Mouse (Mus musculus): ENCODE measurements at regions not wholly inside any gene's neighbourhood (a gene's known extent, or its start where the extent isn't known, plus 50 kb on each side); places are given as distances from the start of the nearest gene placed in this dataset.

DNA sequence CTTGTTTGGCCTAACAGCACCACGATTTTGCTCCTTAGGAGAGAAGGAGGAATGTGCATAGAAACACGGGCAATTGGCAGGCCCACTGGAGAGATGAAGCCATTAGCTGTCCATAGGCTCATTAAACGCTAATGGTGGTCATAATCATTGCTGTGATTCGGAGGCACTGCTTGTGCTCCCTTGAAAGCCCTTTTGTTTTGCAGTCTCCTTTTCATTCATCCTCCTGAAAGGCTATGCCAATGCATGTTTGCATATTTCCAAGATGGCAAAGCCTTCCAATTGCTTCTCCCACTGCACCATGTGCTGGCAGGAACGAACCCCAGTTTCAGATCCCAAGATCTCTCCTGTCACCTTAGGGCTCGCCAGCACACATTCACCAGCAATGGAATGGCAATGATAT is 322.9 kb upstream of the Adgrl2 start:
- Histone ChIP-seq H3K9me3 (replicated peaks) (no peaks in the 10 kb centered on the region), H3K36me3 (no peaks in the 10 kb centered on the region), H3K9ac (no peak overlapping the region), H3K27me3 (no peaks in the 10 kb centered on the region), H3K4me1 (replicated peaks) (no peaks in the 10 kb centered on the region), H3K27ac (no peak overlapping the region), H3K4me3 (no peak overlapping the region), H3K4me2 (no peak overlapping the region)
- ATAC-seq (replicated peaks; ENCODE audit: insufficient number of reproducible peaks, insufficient read depth, low FRiP score, low read depth) = no peak
- WGBS = 83% methylated on average over 6 of the region's 6 CpGs

DNA sequence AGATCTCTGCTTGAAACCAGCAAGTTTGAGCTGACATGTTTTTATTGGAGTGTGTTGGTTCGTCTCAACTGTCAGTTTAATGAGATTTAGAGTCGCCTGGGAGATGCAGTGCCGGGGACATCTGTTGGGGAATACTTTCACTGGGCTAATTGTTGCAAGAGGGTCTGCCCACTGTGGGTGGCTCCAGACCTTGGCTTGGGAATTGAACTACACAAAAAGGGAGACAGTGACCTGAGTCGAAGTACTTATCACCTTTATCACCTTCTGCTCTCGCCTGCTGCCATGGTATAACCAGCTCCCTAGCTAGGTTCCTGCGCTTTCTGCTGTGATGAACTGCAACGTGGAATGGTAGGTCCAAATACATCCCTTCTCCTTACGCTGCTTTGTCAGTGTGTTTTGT is 321.2 kb upstream of the Adgrl2 start:
- no peaks in the 10 kb centered on the region for H3K4me1 ChIP-seq (replicated peaks)
- no peaks in the 10 kb centered on the region for H3K27me3 ChIP-seq
- WGBS = 87% methylated on average over 8 of the region's 8 CpGs
- no peaks in the 10 kb centered on the region for H3K36me3 ChIP-seq
- H3K4me3 ChIP-seq = no peak overlapping the region
- H3K27ac ChIP-seq = no peak overlapping the region
- ATAC-seq (replicated peaks; ENCODE audit: insufficient number of reproducible peaks, insufficient read depth, low FRiP score, low read depth) = no peak
- no peak overlapping the region for H3K9ac ChIP-seq
- no peak overlapping the region for H3K4me2 ChIP-seq
- H3K9me3 ChIP-seq (replicated peaks) = no peaks in the 10 kb centered on the region

DNA sequence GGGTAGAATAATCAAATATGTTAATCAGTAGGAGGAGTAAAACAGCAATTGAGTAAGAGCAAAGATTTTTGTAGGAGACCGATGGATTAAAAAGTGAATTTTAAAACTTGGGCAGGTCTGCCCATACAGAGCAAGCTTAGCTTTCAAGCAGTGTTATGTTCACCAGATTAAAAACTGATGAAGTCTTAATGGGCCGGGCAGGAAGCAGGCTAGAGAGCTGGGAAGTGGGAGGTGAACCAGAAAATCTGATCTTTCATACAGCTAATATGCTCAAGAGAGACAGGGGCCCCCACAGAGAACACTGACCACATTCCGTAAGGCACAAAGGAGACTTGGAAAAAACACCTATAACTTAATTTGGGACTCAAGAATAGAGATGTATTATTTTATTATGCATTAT is 316.4 kb upstream of the Adgrl2 start:
- Histone ChIP-seq H3K36me3 (no peaks in the 10 kb centered on the region), H3K9ac (no peak overlapping the region), H3K9me3 (replicated peaks) (no peaks in the 10 kb centered on the region), H3K27ac (no peak overlapping the region), H3K4me2 (no peak overlapping the region), H3K4me3 (no peak overlapping the region), H3K27me3 (no peaks in the 10 kb centered on the region), H3K4me1 (replicated peaks) (no peaks in the 10 kb centered on the region)
- ATAC-seq (replicated peaks; ENCODE audit: insufficient number of reproducible peaks, insufficient read depth, low FRiP score, low read depth) = no peak
- WGBS = 67% methylated on average over 3 of the region's 3 CpGs

DNA sequence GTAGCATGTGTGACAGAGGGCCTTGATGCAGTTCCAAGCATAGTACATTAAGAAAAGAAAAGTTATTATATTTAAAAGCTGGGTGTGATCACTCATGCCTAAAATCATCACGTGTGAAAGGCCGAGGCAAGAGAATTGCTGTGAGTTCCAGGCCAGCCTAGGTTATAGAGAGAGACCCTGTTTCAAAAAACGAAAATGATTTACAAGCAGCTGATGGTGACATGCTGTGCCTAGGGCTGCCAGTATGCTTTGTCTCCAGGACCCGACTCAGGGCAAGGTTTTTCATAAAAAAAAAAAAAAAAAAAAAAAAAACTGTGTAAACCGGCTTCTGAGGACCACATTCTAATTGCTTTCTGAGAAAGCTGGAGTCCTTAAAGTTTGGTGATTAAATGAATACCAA is 315.9 kb upstream of the Adgrl2 start:
- no peak for ATAC-seq (replicated peaks; ENCODE audit: insufficient number of reproducible peaks, insufficient read depth, low FRiP score, low read depth)
- Histone ChIP-seq H3K4me1 (replicated peaks) (no peaks in the 10 kb centered on the region), H3K9me3 (replicated peaks) (no peaks in the 10 kb centered on the region), H3K4me3 (no peak overlapping the region), H3K27ac (no peak overlapping the region), H3K4me2 (no peak overlapping the region), H3K9ac (no peak overlapping the region), H3K27me3 (no peaks in the 10 kb centered on the region), H3K36me3 (no peaks in the 10 kb centered on the region)
- WGBS = 68% methylated on average over 5 of the region's 5 CpGs

DNA sequence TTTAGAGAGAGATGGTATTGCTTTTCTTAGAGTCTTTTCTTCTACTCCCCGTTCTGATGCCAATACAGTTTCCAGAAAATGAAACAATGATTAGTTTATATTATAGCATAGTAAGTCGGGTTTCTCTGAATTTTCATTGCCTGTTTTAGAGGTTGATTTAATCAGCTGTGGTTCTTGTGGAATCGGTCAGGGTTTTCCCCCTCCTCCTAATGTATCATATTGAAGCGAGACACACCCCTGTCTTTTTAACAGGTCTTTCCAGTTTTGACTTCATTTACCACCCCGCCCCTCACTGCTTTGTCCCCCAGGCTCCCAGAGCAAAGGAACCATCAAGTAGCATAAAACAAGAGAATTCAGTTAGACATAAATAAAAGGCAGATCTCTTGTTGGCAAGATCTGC is 315.1 kb upstream of the Adgrl2 start:
- no peak overlapping the region for H3K9ac ChIP-seq
- no peak for ATAC-seq (replicated peaks; ENCODE audit: insufficient number of reproducible peaks, insufficient read depth, low FRiP score, low read depth)
- no peaks in the 10 kb centered on the region for H3K27me3 ChIP-seq
- no peaks in the 10 kb centered on the region for H3K4me1 ChIP-seq (replicated peaks)
- H3K27ac ChIP-seq = no peak overlapping the region
- no peak overlapping the region for H3K4me2 ChIP-seq
- no peaks in the 10 kb centered on the region for H3K36me3 ChIP-seq
- H3K9me3 ChIP-seq (replicated peaks) = no peaks in the 10 kb centered on the region
- no peak overlapping the region for H3K4me3 ChIP-seq
- 68% methylated on average over 5 of the region's 5 CpGs for WGBS

DNA sequence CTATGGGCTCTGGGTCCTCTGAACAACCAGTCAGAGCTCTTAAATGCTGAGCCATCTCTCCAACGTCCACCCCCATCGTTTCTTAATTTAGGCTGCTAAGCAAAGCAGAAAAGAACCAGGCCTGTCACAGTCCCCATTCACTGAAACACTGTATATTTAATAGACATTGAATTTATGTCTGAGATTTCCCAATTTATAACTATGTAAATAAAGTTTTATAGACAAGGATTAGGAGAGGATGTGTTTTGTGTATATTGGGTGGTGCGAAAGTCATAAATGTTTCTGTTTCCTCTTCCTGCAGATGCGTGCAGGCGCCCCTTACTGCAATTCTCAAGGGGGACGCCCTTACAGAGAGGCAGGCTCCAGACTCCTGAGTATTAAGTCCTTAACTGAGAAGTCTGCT is 314.7 kb upstream of the Adgrl2 start:
- H3K9ac ChIP-seq = no peak overlapping the region
- H3K36me3 ChIP-seq = no peaks in the 10 kb centered on the region
- no peaks in the 10 kb centered on the region for H3K27me3 ChIP-seq
- H3K4me3 ChIP-seq = no peak overlapping the region
- no peak for ATAC-seq (replicated peaks; ENCODE audit: insufficient number of reproducible peaks, insufficient read depth, low FRiP score, low read depth)
- no peak overlapping the region for H3K4me2 ChIP-seq
- 64% methylated on average over 6 of the region's 6 CpGs for WGBS
- H3K9me3 ChIP-seq (replicated peaks) = no peaks in the 10 kb centered on the region
- H3K27ac ChIP-seq = no peak overlapping the region
- H3K4me1 ChIP-seq (replicated peaks) = no peaks in the 10 kb centered on the region

DNA sequence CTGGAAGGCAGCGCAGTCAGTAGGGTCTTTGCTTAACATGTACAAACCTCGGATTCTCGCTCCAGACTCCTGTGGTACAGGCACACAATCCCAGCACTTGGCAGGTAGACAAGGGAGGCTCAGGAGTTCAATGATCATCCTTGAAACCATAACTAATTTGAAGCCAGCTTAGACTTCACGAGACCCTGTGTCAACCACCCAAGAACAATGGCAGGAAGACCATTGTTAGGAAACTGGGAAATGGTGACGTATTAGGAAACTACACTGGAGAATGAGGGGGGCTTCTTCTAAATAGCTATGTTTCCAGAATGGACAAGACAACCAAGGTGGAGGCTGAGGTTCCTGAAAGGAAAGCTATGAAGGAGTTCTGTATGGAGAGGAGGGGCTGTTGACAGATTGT is 313.1 kb upstream of the Adgrl2 start:
- no peak overlapping the region for H3K4me2 ChIP-seq
- no peak for ATAC-seq (replicated peaks; ENCODE audit: insufficient number of reproducible peaks, insufficient read depth, low FRiP score, low read depth)
- H3K27ac ChIP-seq = no peak overlapping the region
- no peaks in the 10 kb centered on the region for H3K9me3 ChIP-seq (replicated peaks)
- WGBS = 78% methylated on average over 5 of the region's 5 CpGs
- H3K36me3 ChIP-seq = no peaks in the 10 kb centered on the region
- no peak overlapping the region for H3K9ac ChIP-seq
- H3K27me3 ChIP-seq = no peaks in the 10 kb centered on the region
- H3K4me3 ChIP-seq = no peak overlapping the region
- no peaks in the 10 kb centered on the region for H3K4me1 ChIP-seq (replicated peaks)

DNA sequence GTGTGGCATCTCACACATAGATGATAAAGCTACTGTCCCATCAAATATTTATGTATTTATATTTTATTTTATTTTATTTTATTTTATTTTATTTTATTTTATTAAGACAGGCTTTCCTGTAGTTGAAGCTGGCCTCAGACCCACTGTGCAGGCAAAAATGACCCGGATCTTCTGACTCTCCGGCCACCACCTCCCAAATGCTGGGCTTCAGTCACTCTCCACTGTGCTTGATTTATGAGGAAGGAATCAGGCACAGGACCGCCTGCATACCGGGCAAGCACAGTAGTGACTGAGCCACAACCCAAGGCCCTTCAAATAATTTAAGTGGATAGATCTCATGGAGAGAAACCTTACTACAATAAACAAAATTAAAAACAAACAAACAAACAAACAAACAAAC is 309.6 kb upstream of the Adgrl2 start:
- H3K9ac ChIP-seq = no peak overlapping the region
- H3K9me3 ChIP-seq (replicated peaks) = no peaks in the 10 kb centered on the region
- WGBS = 73% methylated on average over 4 of the region's 4 CpGs
- no peaks in the 10 kb centered on the region for H3K36me3 ChIP-seq
- H3K4me3 ChIP-seq = no peak overlapping the region
- no peak overlapping the region for H3K4me2 ChIP-seq
- no peaks in the 10 kb centered on the region for H3K4me1 ChIP-seq (replicated peaks)
- ATAC-seq (replicated peaks; ENCODE audit: insufficient number of reproducible peaks, insufficient read depth, low FRiP score, low read depth) = no peak
- H3K27ac ChIP-seq = no peak overlapping the region
- H3K27me3 ChIP-seq = no peaks in the 10 kb centered on the region

DNA sequence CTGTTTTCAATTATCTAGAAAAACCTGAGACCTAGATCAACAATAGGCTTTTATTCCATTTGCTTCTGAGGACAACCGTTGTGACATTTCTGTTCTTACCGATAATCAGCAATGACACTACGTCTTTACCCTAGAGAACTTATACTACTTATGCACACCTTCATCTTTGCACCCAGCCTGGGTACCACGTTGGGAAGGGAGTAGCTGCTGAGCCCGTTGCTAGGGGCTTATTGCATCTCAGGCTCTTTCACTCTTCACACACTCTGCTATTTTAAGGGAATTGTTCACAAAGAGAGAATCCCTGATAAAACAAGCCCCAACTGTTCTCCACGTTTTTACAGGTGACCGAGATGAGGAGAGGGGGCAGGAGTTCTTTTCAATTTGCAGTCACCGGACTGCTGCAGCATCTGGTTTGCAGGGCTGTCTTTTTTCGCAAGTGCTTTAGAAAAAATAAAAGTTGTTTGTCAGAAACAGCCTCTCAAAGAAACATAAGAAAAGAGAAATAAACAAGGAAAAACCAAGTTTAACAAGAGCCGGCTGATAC is 306.1 kb upstream of the Adgrl2 start:
- H3K36me3 ChIP-seq = no peaks in the 10 kb centered on the region
- no peak overlapping the region for H3K4me2 ChIP-seq
- no peak overlapping the region for H3K27ac ChIP-seq
- H3K27me3 ChIP-seq = no peaks in the 10 kb centered on the region
- H3K9ac ChIP-seq = no peak overlapping the region
- no peak overlapping the region for H3K4me3 ChIP-seq
- H3K9me3 ChIP-seq (replicated peaks) = no peaks in the 10 kb centered on the region
- no peak for ATAC-seq (replicated peaks; ENCODE audit: insufficient number of reproducible peaks, insufficient read depth, low FRiP score, low read depth)
- H3K4me1 ChIP-seq (replicated peaks) = no peaks in the 10 kb centered on the region
- 75% methylated on average over 10 of the region's 10 CpGs for WGBS

DNA sequence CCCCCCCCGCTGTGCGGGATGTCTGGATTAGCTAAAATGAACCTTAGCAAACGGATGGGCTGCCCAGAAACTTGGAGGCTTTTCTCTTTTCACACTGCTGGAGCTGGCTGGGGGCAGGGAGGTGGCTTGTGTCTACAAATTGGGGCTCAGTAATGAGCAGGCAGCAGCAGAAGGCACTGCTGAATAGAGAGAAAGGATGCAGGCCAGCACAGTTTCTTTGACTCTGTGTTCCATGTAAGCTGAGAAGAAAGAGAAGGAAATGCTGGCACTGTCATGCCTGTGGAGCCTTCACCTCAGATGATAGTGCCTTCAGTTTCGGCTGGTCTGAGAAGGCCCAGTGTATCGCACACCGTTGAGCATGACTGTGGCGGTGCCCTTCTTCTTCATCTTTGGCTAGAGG is 305.6 kb upstream of the Adgrl2 start:
- Histone ChIP-seq H3K4me2 (no peak overlapping the region), H3K27me3 (no peaks in the 10 kb centered on the region), H3K36me3 (no peaks in the 10 kb centered on the region), H3K9ac (no peak overlapping the region), H3K27ac (no peak overlapping the region), H3K4me1 (replicated peaks) (no peaks in the 10 kb centered on the region), H3K9me3 (replicated peaks) (no peaks in the 10 kb centered on the region), H3K4me3 (no peak overlapping the region)
- WGBS = 89% methylated on average over 5 of the region's 7 CpGs
- ATAC-seq (replicated peaks; ENCODE audit: insufficient number of reproducible peaks, insufficient read depth, low FRiP score, low read depth) = no peak

DNA sequence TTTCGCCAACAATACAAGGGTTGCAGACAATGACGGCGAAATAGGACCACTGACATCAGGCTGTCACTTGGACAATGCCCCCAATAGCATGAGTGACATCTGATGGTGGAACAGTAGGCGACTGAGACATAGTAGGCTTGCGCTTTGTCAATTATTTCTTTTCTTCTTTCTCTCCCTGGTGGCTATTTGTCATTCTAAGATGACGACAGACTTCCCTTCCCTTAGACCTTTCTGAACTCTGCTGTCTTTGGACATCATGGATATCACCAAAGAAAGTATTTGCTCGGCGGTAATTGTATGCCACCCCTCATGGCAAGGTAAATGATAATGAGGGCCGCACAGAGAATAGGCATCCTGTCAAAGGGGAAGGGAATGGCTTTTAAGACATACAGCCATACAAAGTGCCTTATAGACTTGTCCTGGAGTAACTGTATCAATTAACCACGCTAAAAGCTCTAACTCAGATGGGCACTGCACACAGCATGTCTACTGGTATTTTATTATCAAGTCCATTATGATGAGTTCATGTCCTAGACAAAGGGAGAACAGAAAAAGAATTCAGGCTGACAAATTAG is 305.0 kb upstream of the Adgrl2 start:
- no peaks in the 10 kb centered on the region for H3K27me3 ChIP-seq
- ATAC-seq (replicated peaks; ENCODE audit: insufficient number of reproducible peaks, insufficient read depth, low FRiP score, low read depth) = no peak
- H3K36me3 ChIP-seq = no peaks in the 10 kb centered on the region
- H3K27ac ChIP-seq = no peak overlapping the region
- no peaks in the 10 kb centered on the region for H3K9me3 ChIP-seq (replicated peaks)
- H3K9ac ChIP-seq = no peak overlapping the region
- 82% methylated on average over 10 of the region's 10 CpGs for WGBS
- H3K4me3 ChIP-seq = no peak overlapping the region
- H3K4me2 ChIP-seq = no peak overlapping the region
- peaks cover 3% of the 10 kb centered on the region; the same call in 1 of the 2 replicates for H3K4me1 ChIP-seq (replicated peaks)

DNA sequence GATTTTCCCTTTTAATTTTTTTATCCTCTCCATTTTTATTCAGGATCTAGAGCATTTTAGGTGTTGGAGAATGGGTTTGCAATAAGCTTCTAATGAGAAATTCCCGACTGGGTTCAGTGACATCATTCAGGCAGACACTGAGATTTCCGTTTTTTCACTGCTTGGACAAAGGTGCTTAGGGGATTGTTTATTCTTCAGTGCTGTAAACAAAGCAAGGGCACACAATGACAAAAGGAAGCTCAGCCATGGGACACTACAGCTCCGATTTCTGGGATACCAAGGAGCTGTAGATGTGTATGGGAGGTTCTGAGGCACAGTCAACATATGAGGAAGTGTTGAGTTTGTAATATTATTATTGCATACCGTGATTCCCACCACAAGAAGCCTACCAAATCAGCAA is 304.1 kb upstream of the Adgrl2 start:
- Histone ChIP-seq H3K4me2 (no peak overlapping the region), H3K4me1 (replicated peaks) (peaks cover 3% of the 10 kb centered on the region; the same call in 1 of the 2 replicates), H3K9me3 (replicated peaks) (no peaks in the 10 kb centered on the region), H3K27ac (no peak overlapping the region), H3K27me3 (no peaks in the 10 kb centered on the region), H3K9ac (no peak overlapping the region), H3K4me3 (no peak overlapping the region), H3K36me3 (no peaks in the 10 kb centered on the region)
- ATAC-seq (replicated peaks; ENCODE audit: insufficient number of reproducible peaks, insufficient read depth, low FRiP score, low read depth) = no peak
- 66% methylated on average over 4 of the region's 4 CpGs for WGBS

All from heart, embryonic 15.5 days (tissue).